ENCODE assay signal across 13 mouse cellular contexts in genomic region chr4:140616196-140616595, GRCm38 (mm10). TPM values are rescaled to one million over a fixed set of nuclear protein-coding genes. Genes with fewer than 3 reads are reported as not detected.
DNase-seq lines count a peak whose midpoint lies in the region; ATAC-seq and TF ChIP-seq lines count a peak whose summit lies in the region.
"Had no signal": no experiment of that assay in that cellular context is flagged by ENCODE, and none has a peak within 500 bp of the region (broad histone marks: within the 10 kb centered on the region; RNA-seq: fewer than 3 reads in every experiment).

No protein-coding gene starts in this region.

- intact Hi-C loops in heart, postnatal 36 days (cut with DNase I) = loop anchor here (2.0 to 5.0 kb wide), 4 partner anchors 23 to 59 kb away; no protein-coding TSS in a partner anchor

- no peak for DNase-seq in heart, embryonic 10.5 days (ENCODE audit: low spot score)
- no peak for DNase-seq in heart, postnatal 36 days
- no peak for DNase-seq in stomach, postnatal 0 days (ENCODE audit: low spot score)
- DNase-seq in lung, embryonic 14.5 days = peak; percentile 32
- DNase-seq in adrenal gland, postnatal 4 days (ENCODE audit: low spot score in 2 of 2) = no peak
- DNase-seq in embryo, embryonic 10 days (ENCODE audit: low spot score) = no peak
- DNase-seq in adrenal gland, postnatal 10 days = no peak
- DNase-seq: B cell, adult 2 months; cerebellum, adult 2 months; midbrain, embryonic 14.5 days; spleen, adult 18-20 months had no signal

- H3K36me3 ChIP-seq in heart, embryonic 10.5 days = peaks cover 17% of the 10 kb centered on the region
- no peaks in the 10 kb centered on the region for H3K36me3 ChIP-seq in stomach, embryonic 15.5 days
- no peaks in the 10 kb centered on the region for H3K36me3 ChIP-seq in stomach, postnatal 0 days (ENCODE audit: control insufficient read depth, insufficient read depth, low read length)
- H3K36me3 ChIP-seq in lung, embryonic 14.5 days (ENCODE audit: insufficient read depth) = peaks cover 19% of the 10 kb centered on the region; the same call in 1 of the 2 replicates
- H3K36me3 ChIP-seq: G1E had no signal

- no peak for ATAC-seq in stomach, embryonic 15.5 days (ENCODE audit: insufficient read depth, low FRiP score, low read depth)
- ATAC-seq in stomach, postnatal 0 days (ENCODE audit: low FRiP score, low TSS enrichment) = no peak
- no peak for ATAC-seq in lung, embryonic 14.5 days (ENCODE audit: insufficient read depth)

- no peak for TF ChIP-seq EP300 in stomach, postnatal 0 days (optimal IDR thresholded peaks at IDR 0.05)

- H3K27ac ChIP-seq in heart, embryonic 10.5 days = 0 out of 2 replicates have a peak overlapping the region, but pooled peaks have one; percentile 13
- peak overlapping the region; percentile 71; the same call in 1 of the 2 replicates for H3K27ac ChIP-seq in stomach, embryonic 15.5 days
- H3K27ac ChIP-seq in stomach, postnatal 0 days (replicated peaks) = no peak overlapping the region; the same call in 1 of the 2 replicates
- no peak overlapping the region for H3K27ac ChIP-seq in lung, embryonic 14.5 days (ENCODE audit: low read depth)

- no peaks in the 10 kb centered on the region for H3K9me3 ChIP-seq in heart, embryonic 10.5 days
- H3K9me3 ChIP-seq in stomach, embryonic 15.5 days = no peaks in the 10 kb centered on the region
- H3K9me3 ChIP-seq in stomach, postnatal 0 days (ENCODE audit: control insufficient read depth, low read length) = no peaks in the 10 kb centered on the region
- no peaks in the 10 kb centered on the region for H3K9me3 ChIP-seq in lung, embryonic 14.5 days (ENCODE audit: low read depth, low read length)
- H3K9me3 ChIP-seq: G1E had no signal

- 73% methylated on average over 7 of the region's 7 CpGs for WGBS in heart, embryonic 10.5 days
- 50% methylated on average over 7 of the region's 7 CpGs for WGBS in stomach, embryonic 15.5 days
- 43% methylated on average over 7 of the region's 7 CpGs for WGBS in stomach, postnatal 0 days
- WGBS in lung, embryonic 14.5 days = 32% methylated on average over 7 of the region's 7 CpGs

- no peaks in the 10 kb centered on the region for H3K27me3 ChIP-seq in heart, embryonic 10.5 days (ENCODE audit: insufficient read depth, poor library complexity, severe bottlenecking)
- no peaks in the 10 kb centered on the region for H3K27me3 ChIP-seq in stomach, embryonic 15.5 days (replicated peaks)
- H3K27me3 ChIP-seq in stomach, postnatal 0 days (ENCODE audit: control insufficient read depth, insufficient read depth, low read length) = no peaks in the 10 kb centered on the region
- H3K27me3 ChIP-seq in lung, embryonic 14.5 days (ENCODE audit: insufficient read depth, low read length) = no peaks in the 10 kb centered on the region

- H3K4me2 ChIP-seq in stomach, embryonic 15.5 days = peak overlapping the region; percentile 9; the same call in 1 of the 2 replicates
- no peak overlapping the region for H3K4me2 ChIP-seq in stomach, postnatal 0 days (replicated peaks; ENCODE audit: low read depth)
- no peak overlapping the region for H3K4me2 ChIP-seq in lung, embryonic 14.5 days

- H3K4me1 ChIP-seq in heart, embryonic 10.5 days = peaks cover 58% of the 10 kb centered on the region
- peaks cover 30% of the 10 kb centered on the region for H3K4me1 ChIP-seq in stomach, embryonic 15.5 days
- H3K4me1 ChIP-seq in stomach, postnatal 0 days (replicated peaks; ENCODE audit: control insufficient read depth, insufficient read depth) = peaks cover 8% of the 10 kb centered on the region; the same call in 1 of the 2 replicates
- H3K4me1 ChIP-seq in lung, embryonic 14.5 days (ENCODE audit: insufficient read depth) = peaks cover 11% of the 10 kb centered on the region; the same call in 1 of the 2 replicates

- H3K9ac ChIP-seq in stomach, embryonic 15.5 days = no peak overlapping the region
- no peak overlapping the region for H3K9ac ChIP-seq in stomach, postnatal 0 days (ENCODE audit: low read length)
- H3K9ac ChIP-seq in lung, embryonic 14.5 days = no peak overlapping the region

- no peak overlapping the region for H3K4me3 ChIP-seq in heart, embryonic 10.5 days
- no peak overlapping the region for H3K4me3 ChIP-seq in stomach, embryonic 15.5 days (replicated peaks)
- H3K4me3 ChIP-seq in stomach, postnatal 0 days (ENCODE audit: low read depth, low read length) = no peak overlapping the region
- H3K4me3 ChIP-seq in lung, embryonic 14.5 days (ENCODE audit: low read depth, low read length) = no peak overlapping the region

- no peak for TF ChIP-seq CTCF in stomach, postnatal 0 days (IDR thresholded peaks at IDR 0.05; ENCODE audit: low read depth)
- TF ChIP-seq CTCF in lung, embryonic 14.5 days (IDR thresholded peaks at IDR 0.05; ENCODE audit: low read depth) = no peak

RNA-seq across cellular contexts. Expression of gene Arhgef10l, which starts 49.6 kb away (rescaled TPM):
- 13.3 and 14.9 TPM in 2 replicates for polyA plus RNA-seq in heart, embryonic 10.5 days (2016; fragmentation: Nextera tagmentation; extraction: Ambion mirVana)
- 10 to 100 TPM; 62.5 to 65.0 TPM for total RNA-seq in heart, postnatal 36 days (2021)
- 15.2 and 15.9 TPM in 2 replicates for polyA plus RNA-seq in stomach, embryonic 15.5 days (2015; fragmentation: Nextera tagmentation; extraction: Ambion mirVana)
- polyA plus RNA-seq in stomach, postnatal 0 days (2015; fragmentation: Nextera tagmentation; extraction: Ambion mirVana) = 11.3 and 12.7 TPM in 2 replicates
- 13.5 and 16.1 TPM in 2 replicates for polyA plus RNA-seq in lung, embryonic 14.5 days (2014; fragmentation: Nextera tagmentation; extraction: Ambion mirVana)
- 10 to 100 TPM; 30.2 to 37.8 TPM for total RNA-seq in adrenal gland, postnatal 4 days (2021)
- total RNA-seq in adrenal gland, postnatal 10 days (2021) = 10 to 100 TPM; 17.5 to 25.7 TPM

Comparison
In these comparisons a context has a peak if more than half of its experiments do, and no peak if none do; other contexts are left out.
1. H3K27ac ChIP-seq: peak in heart, embryonic 10.5 days (single experiment) and stomach, embryonic 15.5 days (single experiment); none in stomach, postnatal 0 days (single experiment) and lung, embryonic 14.5 days (single experiment).